Mouse (Mus musculus) B cell, adult 67 days (primary cell): ENCODE data around the gene Ski. TPM values are rescaled to one million over a fixed set of nuclear protein-coding genes. Genes with fewer than 3 reads are reported as not detected.

Experiments
- total RNA-seq, 2 experiments: library from RNA; stranded (reverse); gene quantifications; 4 replicates each; pipeline ENCODE4 v1.2.4; 2023

Gene Ski
- total RNA-seq, result 10 to 100 TPM; 51.0 to 51.3 TPM

DNA sequence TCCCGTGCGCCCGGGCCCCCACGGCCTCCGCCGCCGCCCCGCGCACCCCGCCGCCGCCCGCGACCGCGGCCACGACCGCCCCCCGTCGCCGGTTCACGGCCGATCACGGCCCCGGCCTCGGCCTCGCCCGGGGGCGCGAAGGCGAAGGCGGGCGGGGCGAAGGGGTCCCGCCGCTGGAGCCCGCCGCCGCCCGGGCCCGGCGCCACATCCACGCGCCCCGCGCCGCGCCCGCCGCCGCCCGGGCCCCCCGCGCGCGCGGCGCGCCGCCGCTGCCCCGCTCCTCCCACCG, at the start of gene Ski:
TSS of gene Ski (minus strand) at position 41 of the 289 bp plus-strand sequence.

GRCm38 (mm10) chr4:155249648-155250351, 27.4 kb upstream of the Ski start, which contains the start of gene Faap20:
Gene Faap20, plus strand, starts transcription at chr4:155249802.

Other genes with a start within 250 kb of the Ski start
- not detected for gene Plch2, start 165.8 kb downstream of the Ski start, total RNA-seq
- gene Pex10, start 155.6 kb downstream of the Ski start, total RNA-seq, result 10 to 100 TPM in 1 of 2 experiments, 1 to 10 TPM in 1; 9.2 to 16.4 TPM
- 10 to 100 TPM; 53.9 to 54.2 TPM for gene Rer1, start 136.2 kb downstream of the Ski start, total RNA-seq
- 1 to 10 TPM; 3.3 to 4.2 TPM for gene Morn1, start 136.0 kb downstream of the Ski start, total RNA-seq
- gene Faap20, start 27.2 kb upstream of the Ski start, total RNA-seq, result 10 to 100 TPM; 37.7 to 40.7 TPM
- 1 to 10 TPM; 6.9 to 8.7 TPM for gene Prkcz, start 138.8 kb upstream of the Ski start, total RNA-seq
- not detected for gene Gabrd, start 175.5 kb upstream of the Ski start, total RNA-seq
- gene Cfap74, start 186.6 kb upstream of the Ski start, total RNA-seq, result under 1 TPM; 0.15 to 0.50 TPM
- gene Tmem52, start 246.5 kb upstream of the Ski start, total RNA-seq, result not detected